Mouse (Mus musculus) thymus, postnatal 36 days (tissue): ENCODE measurements at regions not wholly inside any gene's neighbourhood (a gene's known extent, or its start where the extent isn't known, plus 50 kb on each side); places are given as distances from the start of the nearest gene placed in this dataset.

Experiments used
- DNase-seq, 2 experiments: peaks; one replicate each; pipeline ENCODE4 v3.0.0; 2022; ENCODE audit warnings: mixed read lengths in 2 of 2

GRCm38 (mm10) chr14:15273107-15273506 is 165.7 kb downstream of the Lrrc3b start:
- DNase-seq, result no peak

- no peak for DNase-seq
These were observed 166.4 kb downstream of the Lrrc3b start for GRCm38 (mm10) chr14:15272364-15272763.

- DNase-seq, result peak; percentile 31 to 37
These were observed 172.5 kb downstream of the Lrrc3b start for GRCm38 (mm10) chr14:15266287-15266686.

GRCm38 (mm10) chr14:15262996-15263395 is 175.8 kb downstream of the Lrrc3b start:
- no peak for DNase-seq

- no peak for DNase-seq
These were observed 183.1 kb downstream of the Lrrc3b start for GRCm38 (mm10) chr14:15255729-15256128.

- DNase-seq, result no peak
These were observed 233.2 kb downstream of the Lrrc3b start for GRCm38 (mm10) chr14:15205626-15206025.

GRCm38 (mm10) chr14:15204284-15204683 is 234.5 kb downstream of the Lrrc3b start:
- DNase-seq, result no peak
